Mouse (Mus musculus) liver, embryonic 12.5 days (tissue): Measurements from ENCODE around the gene Txlnb. TPM values are rescaled to one million over a fixed set of nuclear protein-coding genes. Genes with fewer than 3 reads are reported as not detected.

Source experiments
- ATAC-seq: fragments of 200-750 bp; cut with Nextera tagmentation; 2 replicates; pipeline ENCODE4 v1.8.0; 2017; ENCODE audit warnings: moderate number of reproducible peaks, mild to moderate bottlenecking, moderate library complexity
- H3K27ac ChIP-seq: fragments of 300-500 bp; sonication (generic); 2 replicates; pipeline ENCODE4 v1.5.1; 2016; ENCODE audit warnings: mild to moderate bottlenecking
- H3K27me3 ChIP-seq: fragments of 300-500 bp; sonication (generic); replicated peaks from 2 replicates; pipeline ENCODE4 v1.6.1; 2016; ENCODE audit warnings: mild to moderate bottlenecking, moderate library complexity
- H3K36me3 ChIP-seq: fragments of 300-500 bp; sonication (generic); 2 replicates; pipeline ENCODE4 v1.6.1; 2016; ENCODE audit warnings: mild to moderate bottlenecking, moderate library complexity
- H3K4me1 ChIP-seq: fragments of 300-500 bp; sonication (generic); 2 replicates; pipeline ENCODE4 v1.6.1; 2016
- H3K4me2 ChIP-seq: fragments of 300-500 bp; sonication (generic); 2 replicates; pipeline ENCODE4 v1.6.1; 2016; ENCODE audit warnings: mild to moderate bottlenecking, moderate library complexity
- H3K4me3 ChIP-seq: fragments of 300-500 bp; sonication (generic); 2 replicates; pipeline ENCODE4 v1.5.1; 2016; ENCODE audit warnings: mild to moderate bottlenecking, moderate library complexity
- H3K9ac ChIP-seq: fragments of 300-500 bp; sonication (generic); 2 replicates; pipeline ENCODE4 v1.6.1; 2016; ENCODE audit warnings: mild to moderate bottlenecking, moderate library complexity
- H3K9me3 ChIP-seq: fragments of 300-500 bp; sonication (generic); replicated peaks from 2 replicates; pipeline ENCODE4 v1.6.1; 2016; ENCODE audit warnings: mild to moderate bottlenecking, moderate library complexity
- WGBS: fragments of 180-500 bp; shearing (Covaris S2); methylation state at CpG from one replicate; pipeline ENCODE4 v1.1.7; 2016; ENCODE audit not compliant: insufficient replicate concordance; 5-methylcytosine and 5-hydroxymethylcytosine counted together
- polyA plus RNA-seq: library from polyadenylated mRNA; unstranded; fragments of >200 nt; fragmentation: Nextera tagmentation; extraction: Ambion mirVana; gene quantifications from 2 replicates; pipeline ENCODE4 v1.2.1, GENCODE M21; 2016

The Txlnb gene
- polyA plus RNA-seq, 1 experiment from 2014 or later = 0.19 TPM

DNA sequence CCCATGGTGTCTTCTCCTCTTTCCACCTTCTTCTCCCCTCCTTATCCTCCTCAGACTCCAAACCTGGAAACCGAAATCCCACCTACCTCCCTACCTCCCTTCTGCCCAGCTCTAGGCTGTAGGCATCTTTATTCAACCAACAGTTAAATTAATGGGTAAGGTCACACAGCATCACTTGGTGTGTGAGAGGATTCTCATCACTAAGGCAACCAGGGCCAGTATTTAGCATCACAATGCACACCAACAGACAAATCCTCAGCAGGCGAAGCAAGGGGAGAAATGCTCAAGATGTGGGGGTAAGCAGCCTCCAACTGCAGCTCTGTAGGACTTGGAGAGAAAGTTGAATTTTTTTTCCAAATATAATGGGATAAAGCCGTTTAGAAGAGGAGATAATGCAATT lies 35.0 kb downstream of the Txlnb start:
- Histone ChIP-seq H3K27me3 (no peaks in the 10 kb centered on the region), H3K9me3 (no peaks in the 10 kb centered on the region), H3K9ac (no peak overlapping the region), H3K36me3 (no peaks in the 10 kb centered on the region), H3K4me2 (no peak overlapping the region), H3K27ac (no peak overlapping the region), H3K4me1 (no peaks in the 10 kb centered on the region), H3K4me3 (no peak overlapping the region)
- no peak for ATAC-seq
- 49% methylated on average over 3 of the region's 3 CpGs for WGBS

- Histone ChIP-seq H3K36me3 (no peaks in the 10 kb centered on the region), H3K4me3 (no peak overlapping the region), H3K9me3 (no peaks in the 10 kb centered on the region), H3K27ac (no peak overlapping the region), H3K27me3 (no peaks in the 10 kb centered on the region), H3K4me1 (no peaks in the 10 kb centered on the region), H3K4me2 (no peak overlapping the region), H3K9ac (no peak overlapping the region)
- ATAC-seq = no peak
- WGBS = 72% methylated on average over 6 of the region's 6 CpGs
These were observed 39.0 kb downstream of the Txlnb start for GRCm38 (mm10) chr10:17835031-17835430.

GRCm38 (mm10) chr10:17836275-17836674 lies 40.2 kb downstream of the Txlnb start:
- H3K4me2 ChIP-seq = no peak overlapping the region
- no peak for ATAC-seq
- no peaks in the 10 kb centered on the region for H3K27me3 ChIP-seq
- no peak overlapping the region for H3K4me3 ChIP-seq
- no peak overlapping the region for H3K9ac ChIP-seq
- H3K36me3 ChIP-seq = no peaks in the 10 kb centered on the region
- no peaks in the 10 kb centered on the region for H3K9me3 ChIP-seq
- H3K4me1 ChIP-seq = no peaks in the 10 kb centered on the region
- 73% methylated on average over 1 of the region's 1 CpGs for WGBS
- H3K27ac ChIP-seq = no peak overlapping the region

GRCm38 (mm10) chr10:17842030-17842429 lies 46.0 kb downstream of the Txlnb start:
- Histone ChIP-seq H3K36me3 (no peaks in the 10 kb centered on the region), H3K9ac (no peak overlapping the region), H3K9me3 (no peaks in the 10 kb centered on the region), H3K4me1 (no peaks in the 10 kb centered on the region), H3K4me2 (no peak overlapping the region), H3K27me3 (no peaks in the 10 kb centered on the region), H3K4me3 (no peak overlapping the region), H3K27ac (no peak overlapping the region)
- ATAC-seq = no peak
- WGBS = 57% methylated on average over 3 of the region's 3 CpGs

DNA sequence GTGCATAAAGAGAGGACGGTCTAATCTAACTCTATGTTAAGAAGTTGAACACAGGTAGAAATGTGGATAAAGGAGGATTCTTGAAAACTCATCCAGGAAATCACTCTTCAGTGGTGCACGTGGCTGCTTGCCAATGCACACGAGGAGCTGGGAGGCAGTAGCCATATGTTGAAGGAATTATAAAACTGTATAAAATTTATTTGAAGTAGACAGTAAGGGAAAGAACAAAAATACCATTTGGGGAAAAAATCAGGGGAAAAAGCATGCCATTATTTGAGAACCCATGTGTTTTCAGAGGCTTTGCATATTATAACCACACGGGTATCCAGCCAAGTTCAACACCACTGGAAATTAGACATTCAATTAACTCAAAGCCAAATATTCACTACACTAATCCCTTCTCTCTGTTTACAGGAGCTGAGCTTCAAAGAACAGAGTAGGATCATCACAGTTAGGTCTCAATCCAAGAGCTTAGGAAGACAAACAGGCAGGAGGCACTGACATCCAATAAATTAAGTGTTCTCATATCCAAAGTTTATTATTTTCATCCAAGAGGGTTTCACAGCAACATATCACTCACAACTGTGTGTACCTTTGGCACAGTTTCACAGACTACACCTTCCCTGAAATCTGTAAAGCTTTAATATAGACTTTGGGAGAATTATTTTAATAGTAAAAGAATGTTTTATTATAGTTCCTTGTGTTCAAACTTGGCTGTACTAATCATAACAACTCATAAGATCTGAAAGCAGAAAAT lies 48.9 kb downstream of the Txlnb start:
- Histone ChIP-seq H3K4me1 (no peaks in the 10 kb centered on the region), H3K27ac (no peak overlapping the region)
- ATAC-seq = no peak

DNA sequence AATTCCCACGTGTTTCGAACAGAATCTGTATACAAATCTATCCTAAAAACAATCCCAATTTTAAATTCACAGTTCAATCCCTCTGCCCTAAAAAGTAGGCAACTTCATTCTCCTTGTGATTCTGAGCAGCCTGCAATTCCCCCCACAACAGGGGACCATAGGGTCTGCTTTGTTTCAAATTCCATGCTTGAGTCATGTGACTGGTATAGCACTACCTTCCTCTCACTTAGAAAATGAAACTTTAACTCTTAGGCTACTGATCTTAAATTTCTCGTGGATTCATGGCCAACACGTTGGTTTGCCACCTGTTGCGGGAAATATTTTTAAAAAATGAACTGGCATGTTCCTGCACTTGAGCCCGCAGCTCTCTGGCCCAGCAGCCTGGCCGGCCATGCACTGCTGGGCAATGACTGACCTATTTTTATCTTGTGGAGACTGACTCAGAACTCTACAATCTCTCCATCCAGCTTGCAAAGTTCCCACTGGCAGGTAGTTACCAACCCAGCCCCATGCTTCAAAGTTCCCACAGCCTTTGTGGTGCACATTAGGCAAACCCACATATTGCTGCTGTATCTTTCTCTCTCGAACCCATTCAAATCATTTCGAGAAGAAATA lies 61.7 kb downstream of the Txlnb start:
- no peak for ATAC-seq
- no peak overlapping the region for H3K4me2 ChIP-seq
- 63% methylated on average over 9 of the region's 9 CpGs for WGBS

More for the DNA sequence above, 48.9 kb downstream of the Txlnb start:
- Histone ChIP-seq H3K27me3 (no peaks in the 10 kb centered on the region), H3K36me3 (no peaks in the 10 kb centered on the region), H3K9me3 (no peaks in the 10 kb centered on the region), H3K4me3 (no peak overlapping the region), H3K4me2 (no peak overlapping the region), H3K9ac (no peak overlapping the region)
- WGBS = 58% methylated on average over 4 of the region's 4 CpGs

DNA sequence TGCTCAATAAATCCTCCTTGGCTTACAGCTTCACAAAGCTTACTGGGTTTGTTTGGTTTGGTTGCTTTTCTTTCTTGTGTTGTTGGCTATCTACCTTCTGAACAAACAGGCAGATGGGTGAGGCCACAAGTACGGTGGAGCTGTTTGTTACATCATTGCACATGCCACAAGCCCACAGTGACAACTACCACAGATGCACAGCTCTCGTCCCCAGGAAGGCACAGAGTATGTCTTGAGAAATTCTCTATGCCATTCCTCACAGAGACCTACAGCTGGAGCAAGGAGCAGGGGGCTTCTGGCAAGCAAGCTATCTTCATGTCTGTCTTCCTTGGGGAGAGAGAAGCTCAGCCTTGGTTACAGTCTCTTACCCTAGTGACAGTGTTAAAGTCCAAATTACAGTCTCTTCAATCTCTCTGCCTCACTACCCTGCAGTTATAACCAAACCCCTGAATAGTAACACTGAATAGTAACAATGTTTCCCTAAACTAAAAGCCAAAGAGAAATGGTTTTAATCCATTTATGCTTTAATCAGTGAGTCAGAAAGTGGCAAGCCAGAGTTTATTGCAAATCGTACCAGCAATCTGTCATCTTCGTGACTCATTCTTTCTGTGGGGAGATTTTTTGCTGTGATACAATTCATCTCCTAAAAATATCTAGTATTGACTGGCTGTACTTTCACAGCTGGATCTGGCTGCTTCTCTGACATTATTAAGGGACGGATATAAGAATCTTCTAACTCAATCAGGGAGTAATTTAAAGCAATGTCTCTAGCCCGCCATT lies 64.9 kb downstream of the Txlnb start:
- no peak overlapping the region for H3K4me2 ChIP-seq
- no peaks in the 10 kb centered on the region for H3K9me3 ChIP-seq
- whole genome bisulfite sequencing = 60% methylated on average over 6 of the region's 6 CpGs
- H3K36me3 ChIP-seq = no peaks in the 10 kb centered on the region
- no peaks in the 10 kb centered on the region for H3K4me1 ChIP-seq
- H3K4me3 ChIP-seq = no peak overlapping the region
- ATAC-seq = no peak
- no peak overlapping the region for H3K27ac ChIP-seq
- no peak overlapping the region for H3K9ac ChIP-seq
- no peaks in the 10 kb centered on the region for H3K27me3 ChIP-seq

More for the DNA sequence above, 61.7 kb downstream of the Txlnb start:
- Histone ChIP-seq H3K27me3 (no peaks in the 10 kb centered on the region), H3K9ac (no peak overlapping the region), H3K4me3 (no peak overlapping the region), H3K27ac (no peak overlapping the region), H3K4me1 (no peaks in the 10 kb centered on the region), H3K9me3 (no peaks in the 10 kb centered on the region), H3K36me3 (no peaks in the 10 kb centered on the region)

DNA sequence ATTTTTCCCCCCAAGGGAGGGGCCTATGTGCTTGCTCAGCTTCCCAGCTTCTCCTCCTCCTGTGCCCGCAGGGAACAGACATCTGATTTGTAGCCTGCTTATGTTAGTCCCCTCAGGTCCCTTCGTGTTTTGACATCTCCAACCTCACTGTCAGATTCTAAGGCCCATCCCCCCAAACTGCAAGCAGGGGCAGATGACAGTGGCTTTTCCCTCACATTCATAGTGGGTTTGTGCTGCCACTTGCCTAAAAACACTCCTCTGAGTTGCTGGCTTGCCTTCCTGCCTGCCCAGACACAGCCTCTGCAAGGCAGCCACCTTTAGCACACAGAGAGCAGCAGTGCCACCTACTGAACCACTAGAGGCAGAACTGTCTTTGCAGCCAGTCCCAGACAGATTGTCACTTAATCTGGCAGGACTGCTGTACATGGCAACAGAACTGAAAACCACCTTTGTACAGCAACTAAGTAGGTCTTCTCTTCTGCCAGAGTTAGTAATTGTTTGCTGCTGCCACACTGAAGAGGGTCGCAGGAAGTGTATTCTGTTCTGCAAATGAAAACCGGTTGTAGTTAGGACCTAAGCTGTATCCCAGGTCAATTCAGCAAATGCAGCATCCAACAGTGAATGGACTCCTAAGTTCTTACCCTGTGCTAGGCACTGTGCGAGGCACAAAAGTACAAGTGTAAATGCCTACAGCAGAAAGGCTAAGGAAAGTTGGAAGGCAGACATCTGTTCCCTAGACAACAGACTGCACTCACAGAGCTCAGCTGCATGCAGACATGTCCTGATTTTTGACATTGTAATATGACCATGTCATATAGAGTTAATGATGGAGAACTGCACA lies 74.0 kb downstream of the Txlnb start:
- H3K4me3 ChIP-seq = no peak overlapping the region
- WGBS = 30% methylated on average over 5 of the region's 5 CpGs
- no peaks in the 10 kb centered on the region for H3K4me1 ChIP-seq
- H3K4me2 ChIP-seq = no peak overlapping the region
- H3K9me3 ChIP-seq = no peaks in the 10 kb centered on the region
- no peak for ATAC-seq
- no peak overlapping the region for H3K27ac ChIP-seq
- no peak overlapping the region for H3K9ac ChIP-seq
- H3K27me3 ChIP-seq = no peaks in the 10 kb centered on the region
- H3K36me3 ChIP-seq = no peaks in the 10 kb centered on the region

DNA sequence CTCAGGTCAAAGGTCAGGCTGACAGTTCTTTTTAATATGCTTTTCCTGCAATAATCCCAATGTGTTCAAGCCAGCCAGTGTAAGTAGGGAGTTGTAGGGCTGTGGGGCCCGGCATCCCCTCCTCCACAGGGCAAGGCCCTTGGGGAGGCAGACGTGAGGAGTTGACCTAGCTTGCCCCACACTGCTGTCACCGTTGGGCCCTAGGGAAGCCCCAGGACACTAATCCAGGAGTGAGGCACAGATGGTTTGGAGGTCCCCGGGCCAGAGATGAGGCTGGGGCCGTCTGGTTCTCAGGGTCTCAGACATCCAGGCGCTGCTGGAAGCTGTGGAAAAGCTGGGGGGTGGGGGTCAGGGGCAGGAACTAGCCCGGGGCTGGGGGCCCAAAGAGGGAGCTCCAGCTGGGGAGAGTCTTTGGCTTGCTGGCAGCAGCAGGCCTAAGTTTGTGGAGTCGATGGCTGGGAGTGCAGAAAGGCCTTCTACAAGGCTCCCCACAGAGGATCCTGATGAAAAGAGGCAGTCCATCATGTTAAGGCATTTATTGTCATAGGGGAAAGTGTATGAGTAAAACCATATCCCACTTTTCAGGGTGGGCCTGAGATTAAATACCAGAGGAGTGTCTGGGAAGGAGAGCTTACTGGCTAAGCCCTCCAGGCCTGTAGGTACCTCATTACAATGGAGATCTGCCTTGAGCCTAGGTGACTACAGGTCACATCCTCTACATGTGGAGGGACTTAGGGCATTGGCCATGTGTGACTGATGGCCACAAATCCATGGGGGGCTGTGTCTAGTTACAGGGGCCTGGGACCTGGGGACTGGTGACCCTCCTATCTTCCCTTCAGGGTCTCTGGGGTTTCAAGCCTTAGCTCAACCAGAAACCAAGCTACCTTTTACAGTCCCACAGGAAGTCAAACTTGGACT lies 82.2 kb downstream of the Txlnb start:
- Histone ChIP-seq H3K9me3 (no peaks in the 10 kb centered on the region), H3K9ac (no peak overlapping the region), H3K36me3 (no peaks in the 10 kb centered on the region), H3K4me1 (no peaks in the 10 kb centered on the region), H3K4me2 (no peak overlapping the region), H3K27ac (no peak overlapping the region), H3K27me3 (no peaks in the 10 kb centered on the region), H3K4me3 (no peak overlapping the region)
- WGBS = 56% methylated on average over 8 of the region's 8 CpGs
- no peak for ATAC-seq

DNA sequence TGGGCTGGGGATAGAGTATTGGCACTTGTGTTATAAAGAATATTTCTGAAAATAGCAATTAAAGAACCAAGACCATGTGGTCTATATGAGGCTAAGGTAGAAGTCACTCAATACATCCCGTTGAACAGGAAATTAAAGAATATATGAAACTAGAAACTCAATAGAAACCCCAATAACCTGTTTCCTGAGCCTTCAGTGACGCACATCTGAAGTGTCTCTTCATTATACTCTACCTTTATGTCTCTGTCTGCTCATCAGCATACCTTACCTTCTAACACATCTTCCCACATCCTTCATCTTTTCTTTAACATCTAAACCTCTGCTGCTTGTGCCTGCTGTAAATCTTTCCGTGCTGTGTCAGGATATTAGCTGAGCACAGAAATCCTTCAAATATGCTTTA lies 84.0 kb downstream of the Txlnb start:
- Histone ChIP-seq H3K4me1 (no peaks in the 10 kb centered on the region), H3K27me3 (no peaks in the 10 kb centered on the region), H3K4me3 (no peak overlapping the region), H3K4me2 (no peak overlapping the region), H3K9me3 (no peaks in the 10 kb centered on the region), H3K27ac (no peak overlapping the region), H3K9ac (no peak overlapping the region), H3K36me3 (no peaks in the 10 kb centered on the region)
- WGBS = 66% methylated on average over 3 of the region's 3 CpGs
- no peak for ATAC-seq

GRCm38 (mm10) chr10:17880724-17881123 lies 84.7 kb downstream of the Txlnb start:
- 53% methylated on average over 2 of the region's 2 CpGs for WGBS
- ATAC-seq = no peak
- H3K27me3 ChIP-seq = no peaks in the 10 kb centered on the region
- no peaks in the 10 kb centered on the region for H3K4me1 ChIP-seq
- H3K27ac ChIP-seq = no peak overlapping the region
- H3K9ac ChIP-seq = no peak overlapping the region
- no peak overlapping the region for H3K4me2 ChIP-seq
- no peak overlapping the region for H3K4me3 ChIP-seq
- H3K9me3 ChIP-seq = no peaks in the 10 kb centered on the region
- H3K36me3 ChIP-seq = no peaks in the 10 kb centered on the region
